Mouse (Mus musculus): ENCODE data around the gene Tsc22d4.

- TF ChIP-seq CTCF (conservative IDR thresholded peaks at IDR 0.05; ENCODE audit: insufficient read depth, insufficient read length, low read depth, low read length) = no peak
- TF ChIP-seq POLR2A (IDR thresholded peaks at IDR 0.05; ENCODE audit: low read depth, low read length) = no peak
Measured at GRCm38 (mm10) chr5:137739471-137739870, 6.1 kb upstream of the Tsc22d4 start.

All from kidney, adult 2 months (tissue).